Mouse (Mus musculus) embryonic stem cell, embryonic (primary cell): ENCODE measurements at regions not wholly inside any gene's neighbourhood (a gene's known extent, or its start where the extent isn't known, plus 50 kb on each side); places are given as distances from the start of the nearest gene placed in this dataset.

Experiments
- CTCF ChIA-PET, 4 experiments: fragments of 300-600 bp in 2 of 4; fragments of 350-600 bp in 2 of 4; sonication (Branson Sonifier 250); formaldehyde crosslinking; loops; one replicate each; lab custom pipeline; 2022; ENCODE audit warnings: inconsistent platforms in 2 of 4; lab: Charles Lee
- POLR2A ChIA-PET, 4 experiments: fragments of 300-600 bp in 2 of 4; fragments of 350-600 bp in 2 of 4; sonication (Branson Sonifier 250); formaldehyde crosslinking; loops; one replicate each; lab custom pipeline; 2022; ENCODE audit warnings: antibody characterized with exemption in 4 of 4, inconsistent platforms in 1 of 4; lab: Charles Lee

GRCm38 (mm10) chr11:110839316-110839715 is 128.5 kb upstream of the Kcnj16 start:
- ChIA-PET POLR2A (no interaction called here), CTCF (no interaction called here)

- CTCF ChIA-PET: no interaction called here
- POLR2A ChIA-PET: interaction anchor here in 1 of 4 experiments (0.7 kb wide), 1 partner anchor 451 kb away, joined by 4 read pairs; no protein-coding TSS in a partner anchor
Measured at GRCm38 (mm10) chr11:110868319-110868718, 99.5 kb upstream of the Kcnj16 start.

DNA sequence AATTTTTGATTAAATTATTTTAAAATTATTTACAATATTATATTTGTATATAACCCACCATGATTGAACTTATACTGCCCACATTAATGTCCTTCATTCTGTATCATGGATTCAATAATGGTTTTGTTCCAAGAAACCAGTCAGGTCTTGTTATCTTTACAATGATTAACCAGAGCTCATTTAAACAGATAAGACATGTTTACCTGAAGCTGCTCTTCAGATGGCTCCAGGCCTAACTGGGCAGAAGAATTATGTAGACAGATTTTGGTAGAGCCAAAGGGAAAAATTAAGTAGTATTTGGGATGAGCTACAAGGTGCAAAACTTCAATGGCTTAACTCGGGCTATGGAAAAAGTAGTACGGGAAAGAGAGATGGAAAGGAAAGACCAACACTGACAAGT is 97.7 kb upstream of the Kcnj16 start:
- POLR2A ChIA-PET: no interaction called here
- CTCF ChIA-PET: no interaction called here

DNA sequence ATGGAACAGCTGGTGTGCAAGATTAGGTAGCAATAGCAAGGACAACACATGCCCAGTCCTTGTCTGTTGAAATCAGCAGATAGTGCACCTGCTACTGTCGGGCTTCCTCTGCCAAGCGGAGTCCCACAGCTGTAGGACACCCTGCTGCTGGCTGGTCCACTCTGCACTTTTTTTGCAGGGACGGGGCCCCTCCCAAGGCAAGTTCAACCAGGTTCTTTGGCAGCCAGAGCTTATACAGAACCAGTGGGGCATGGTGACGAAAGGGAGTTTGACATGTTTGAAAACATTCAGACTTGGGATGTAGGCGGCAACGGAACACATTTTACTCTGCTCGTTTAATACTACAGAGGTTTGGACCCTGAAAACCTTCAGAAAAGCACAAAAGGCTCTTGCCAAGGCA is 93.2 kb upstream of the Kcnj16 start:
- ChIA-PET POLR2A (no interaction called here), CTCF (no interaction called here)

DNA sequence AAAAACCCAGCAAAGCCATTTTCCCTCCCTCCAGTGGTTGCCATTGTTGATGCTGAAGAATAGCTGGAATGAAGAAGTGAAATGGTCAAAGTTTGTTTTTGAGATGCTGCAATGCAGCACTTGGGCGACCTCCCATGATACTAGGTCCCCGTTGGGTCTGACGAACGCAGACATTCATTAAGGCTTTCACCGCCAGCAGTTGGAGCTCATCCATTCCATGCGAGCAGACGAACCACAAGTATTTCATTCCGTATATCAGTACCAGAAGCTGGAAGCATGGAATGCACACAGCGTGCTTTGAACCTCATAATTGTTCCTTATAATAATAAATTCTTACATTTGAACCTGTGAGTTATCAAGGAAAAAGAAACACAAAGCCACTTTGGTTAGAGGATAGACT is 86.9 kb upstream of the Kcnj16 start:
- CTCF ChIA-PET: no interaction called here
- POLR2A ChIA-PET: no interaction called here

- CTCF ChIA-PET: interaction anchor here in 1 of 4 experiments (0.7 kb wide), 1 partner anchor 1250 kb away, joined by 3 read pairs; no protein-coding TSS in a partner anchor
- POLR2A ChIA-PET: interaction anchor here in 1 of 4 experiments (0.7 kb wide), 1 partner anchor 521 kb away, joined by 4 read pairs; no protein-coding TSS in a partner anchor
Measured at GRCm38 (mm10) chr11:110889354-110890151, 78.3 kb upstream of the Kcnj16 start.

DNA sequence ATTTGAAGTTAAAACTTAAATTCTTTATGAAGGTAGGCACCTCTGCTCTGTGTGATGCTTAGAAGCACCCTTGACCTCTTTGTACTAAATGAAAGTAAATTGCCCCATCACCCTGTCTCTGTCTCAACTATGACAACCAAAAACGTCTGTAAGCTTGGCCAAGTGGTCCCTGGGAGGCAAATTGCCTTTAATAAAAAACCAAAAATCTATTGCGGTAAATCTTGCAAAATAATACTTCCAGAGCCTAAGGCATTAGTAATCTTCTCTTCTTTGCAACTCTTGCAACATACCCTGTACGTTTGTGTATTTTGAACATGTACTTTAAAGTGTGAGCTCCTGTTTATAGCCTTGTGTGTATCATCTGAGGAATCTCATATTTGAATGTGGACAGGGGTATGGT is 77.4 kb upstream of the Kcnj16 start:
- ChIA-PET CTCF (interaction anchor here in 2 of 4 experiments (0.7 kb wide), 2 partner anchors 65 to 1249 kb away, joined by 3 to 4 read pairs; no protein-coding TSS in a partner anchor), POLR2A (no interaction called here)

DNA sequence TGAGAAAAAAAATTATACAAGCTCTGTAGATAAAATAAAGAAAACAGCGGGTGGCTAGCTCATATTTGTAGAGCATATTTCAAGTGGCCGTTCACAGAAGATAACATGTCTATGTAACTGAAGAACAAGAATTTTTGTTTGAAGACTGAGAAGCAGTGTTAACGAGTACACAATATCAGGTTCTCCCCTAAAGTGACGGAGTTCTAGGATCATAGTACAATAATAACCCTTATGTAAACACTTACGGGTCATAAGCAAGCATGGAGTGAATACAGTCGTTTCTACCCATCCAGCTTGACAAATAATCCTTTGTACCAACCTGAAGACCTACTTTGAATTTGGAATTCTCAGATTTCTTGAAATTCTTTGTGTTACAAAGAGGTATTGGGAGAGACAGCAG is 64.9 kb upstream of the Kcnj16 start:
- ChIA-PET POLR2A (no interaction called here), CTCF (no interaction called here)
